Mouse (Mus musculus): ENCODE measurements around the gene Caskin2.

Gene Caskin2

GRCm38 (mm10) chr11:115830550-115831325 lies 17.3 kb upstream of the Caskin2 start:
- no peak for DNase-seq

- DNase-seq = no peak
Measured at GRCm38 (mm10) chr11:115829036-115829435, 15.6 kb upstream of the Caskin2 start.

GRCm38 (mm10) chr11:115827624-115828023 lies 14.2 kb upstream of the Caskin2 start:
- DNase-seq = no peak

GRCm38 (mm10) chr11:115826487-115826886 lies 13.0 kb upstream of the Caskin2 start:
- DNase-seq = no peak

GRCm38 (mm10) chr11:115824813-115825212 lies 11.4 kb upstream of the Caskin2 start:
- DNase-seq = no peak

GRCm38 (mm10) chr11:115823774-115824740 lies 10.6 kb upstream of the Caskin2 start, which contains the start of gene Llgl2:
TSS of gene Llgl2 (plus strand) at chr11:115824049.
- peak; percentile 60 for DNase-seq

GRCm38 (mm10) chr11:115821001-115821400 lies 7.6 kb upstream of the Caskin2 start:
- DNase-seq = no peak

- DNase-seq = no peak
Measured at GRCm38 (mm10) chr11:115819915-115820623, 6.6 kb upstream of the Caskin2 start.

GRCm38 (mm10) chr11:115817331-115817730 lies 3.9 kb upstream of the Caskin2 start:
- DNase-seq = no peak

- peak; percentile 88 for DNase-seq
Measured at GRCm38 (mm10) chr11:115814605-115815450, 1.4 kb upstream of the Caskin2 start, which contains the start of gene Tsen54. TSS of gene Tsen54 (plus strand) at chr11:115814724.

- DNase-seq = no peak
Measured at GRCm38 (mm10) chr11:115812533-115813420, 662 bp downstream of the Caskin2 start.

- DNase-seq = no peak
Measured at GRCm38 (mm10) chr11:115812095-115812494, 1.3 kb downstream of the Caskin2 start.

GRCm38 (mm10) chr11:115811381-115812093 lies 1.9 kb downstream of the Caskin2 start:
- no peak for DNase-seq

- no peak for DNase-seq
Measured at GRCm38 (mm10) chr11:115810377-115810776, 3.1 kb downstream of the Caskin2 start.

GRCm38 (mm10) chr11:115809311-115809781 lies 4.1 kb downstream of the Caskin2 start:
- DNase-seq = no peak

- no peak for DNase-seq
Measured at GRCm38 (mm10) chr11:115808696-115809310, 4.6 kb downstream of the Caskin2 start.

- no peak for DNase-seq
Measured at GRCm38 (mm10) chr11:115807971-115808370, 5.5 kb downstream of the Caskin2 start.

- no peak for DNase-seq
Measured at GRCm38 (mm10) chr11:115807306-115807705, 6.1 kb downstream of the Caskin2 start.

GRCm38 (mm10) chr11:115806154-115806553 lies 7.3 kb downstream of the Caskin2 start:
- DNase-seq = no peak

All from right cerebral cortex, postnatal 14 days (tissue).